Mouse (Mus musculus): ENCODE results near the gene Lmo3.

DNA sequence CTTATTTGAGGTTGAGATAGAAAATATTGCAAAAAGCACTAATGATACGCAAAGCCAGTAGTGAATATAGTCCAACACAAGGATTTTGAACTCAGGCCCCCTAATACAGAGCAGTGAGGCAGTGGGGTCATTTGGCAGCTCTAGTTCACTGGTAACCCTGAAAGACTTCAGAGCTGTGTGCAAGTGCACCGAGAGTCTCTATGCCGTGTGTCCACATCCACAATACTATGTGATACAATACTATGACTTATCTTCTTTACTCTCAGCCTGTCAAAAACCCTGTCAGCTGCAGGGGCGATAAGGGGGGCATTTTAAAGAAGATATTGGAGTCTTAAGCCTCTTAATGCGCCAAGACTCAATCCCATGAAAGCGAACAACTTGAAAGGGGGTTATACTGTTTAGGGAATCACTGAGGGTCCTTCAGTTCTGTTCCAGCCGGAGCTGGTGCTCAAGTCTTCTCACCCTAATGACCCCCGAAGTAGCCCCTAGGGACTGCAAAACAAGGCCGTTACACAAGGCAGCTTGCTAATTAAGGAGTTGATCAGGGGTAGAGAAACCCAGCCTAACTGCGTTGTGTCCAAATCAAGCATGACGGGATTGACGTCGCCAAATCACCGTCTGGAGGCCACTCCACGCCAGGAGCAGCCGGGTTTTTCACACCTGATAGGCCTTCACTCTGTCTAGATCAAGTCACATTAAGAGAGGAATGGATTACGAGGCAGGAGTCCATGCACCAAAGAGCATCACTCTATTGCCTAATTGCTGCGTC, 193.4 kb downstream of the Lmo3 start:
- TF ChIP-seq CTCF (IDR thresholded peaks at IDR 0.05 in 2 of 3, conservative IDR thresholded peaks at IDR 0.05 in 1 of 3; ENCODE audit: control insufficient read depth in 1 of 3, insufficient read depth in 1 of 3, low read depth in 2 of 3, low read length in 3 of 3, poor library complexity in 1 of 3, severe bottlenecking in 1 of 3) = no peak
- TF ChIP-seq POLR2A (IDR thresholded peaks at IDR 0.05; ENCODE audit: control insufficient read depth in 1 of 2, insufficient read depth in 1 of 2, low read depth in 1 of 2, low read length in 2 of 2, poor library complexity in 1 of 2) = no peak
- TF ChIP-seq MAX (IDR thresholded peaks at IDR 0.05; ENCODE audit: low read length) = no peak
- TF ChIP-seq MAFK (IDR thresholded peaks at IDR 0.05; ENCODE audit: borderline replicate concordance, low read depth, low read length) = no peak
- no peak for TF ChIP-seq NRF1 (IDR thresholded peaks at IDR 0.05; ENCODE audit: insufficient read depth, low read depth, low read length, poor library complexity, severe bottlenecking)
- TF ChIP-seq POLR2AphosphoS5 (IDR thresholded peaks at IDR 0.05; ENCODE audit: borderline replicate concordance, low read depth, low read length) = no peak
- TF ChIP-seq KAT2A (conservative IDR thresholded peaks at IDR 0.05; ENCODE audit: low read depth, low read length) = no peak
- TF ChIP-seq ELF1 (IDR thresholded peaks at IDR 0.05; ENCODE audit: low read depth, low read length) = no peak
- TF ChIP-seq GABPA (IDR thresholded peaks at IDR 0.05; ENCODE audit: low read depth, low read length) = no peak
- TF ChIP-seq USF2 (IDR thresholded peaks at IDR 0.05; ENCODE audit: borderline replicate concordance in 1 of 2, insufficient read depth in 1 of 2, low read depth in 1 of 2, low read length in 2 of 2) = no peak
- no peak for TF ChIP-seq ZNF384 (IDR thresholded peaks at IDR 0.05; ENCODE audit: low read depth, low read length)
- TF ChIP-seq MYB (IDR thresholded peaks at IDR 0.05; ENCODE audit: low read depth, low read length) = no peak
- TF ChIP-seq EP300 (IDR thresholded peaks at IDR 0.05; ENCODE audit: low read depth in 1 of 2, low read length in 2 of 2) = no peak
- no peak for TF ChIP-seq USF1 (IDR thresholded peaks at IDR 0.05; ENCODE audit: low read depth, low read length)

Measured in MEL (cell line).